Mouse (Mus musculus) bone marrow, adult 2 months (tissue): ENCODE measurements at regions not wholly inside any gene's neighbourhood (a gene's known extent, or its start where the extent isn't known, plus 50 kb on each side); places are given as distances from the start of the nearest gene placed in this dataset.

ENCODE experiments used
- CTCF ChIP-seq: fragments of 200-500 bp; IDR thresholded peaks from 2 replicates; pipeline ENCODE4 v1.5.1; 2011; ENCODE audit warnings: low read length, control low read depth; ENCODE audit not compliant: control insufficient read depth, insufficient read depth
- POLR2A ChIP-seq: fragments of 200-500 bp; IDR thresholded peaks from 2 replicates; pipeline ENCODE4 v1.6.1; 2011; ENCODE audit warnings: low read depth, mild to moderate bottlenecking, control low read depth, low read length, borderline replicate concordance; ENCODE audit not compliant: control insufficient read depth

DNA sequence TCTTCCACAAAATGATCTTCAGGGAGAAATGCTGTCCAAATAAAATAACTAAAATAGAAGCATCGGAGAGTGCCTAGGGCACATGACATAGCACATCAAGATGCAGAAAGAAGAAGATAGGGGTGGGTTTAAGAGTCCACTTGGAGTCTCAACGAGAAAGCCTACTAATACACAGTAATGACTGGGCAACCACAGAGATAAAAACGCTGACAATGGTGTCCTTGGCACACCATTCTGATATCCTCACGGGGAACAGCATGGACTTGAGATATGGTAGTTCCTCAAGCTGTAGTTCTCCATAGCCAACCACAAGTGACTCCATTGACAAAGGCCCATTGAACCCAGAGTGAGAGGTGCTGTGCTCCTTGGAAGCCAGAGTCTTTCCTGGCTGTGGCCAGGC is 105.8 kb downstream of the Dad1 start:
- TF ChIP-seq CTCF (no peak), POLR2A (no peak)
